Mouse (Mus musculus) E14TG2a.4 (cell line): ENCODE data around the gene Dhx15.

Experiments
- H3K27me3 ChIP-seq: 2 replicates; pipeline ENCODE4 v1.6.1; 2014; ENCODE audit warnings: low read length, control low read depth; ENCODE audit not compliant: insufficient read depth
- H3K36me3 ChIP-seq: 2 replicates; pipeline ENCODE4 v1.6.1; 2014; ENCODE audit warnings: low read length, control low read depth; ENCODE audit not compliant: insufficient read depth
- H3K4me1 ChIP-seq: replicated peaks from 2 replicates; pipeline ENCODE4 v1.6.1; 2014; ENCODE audit warnings: low read depth, low read length, control low read depth
- H3K4me3 ChIP-seq: replicated peaks from 2 replicates; pipeline ENCODE4 v1.5.1; 2014; ENCODE audit warnings: mild to moderate bottlenecking, low read length
- H3K9me3 ChIP-seq: 2 replicates; pipeline ENCODE4 v1.6.1; 2014; ENCODE audit warnings: low read length, control low read depth
- CTCF ChIP-seq: conservative IDR thresholded peaks from 2 replicates; pipeline ENCODE4 v1.5.1; 2014; ENCODE audit warnings: low read length
- NANOG ChIP-seq: IDR thresholded peaks from 2 replicates; pipeline ENCODE4 v1.6.1; 2014; ENCODE audit warnings: borderline replicate concordance, low read length, mixed read lengths
- POU5F1 ChIP-seq: IDR thresholded peaks from 2 replicates; pipeline ENCODE4 v1.6.1; 2014; ENCODE audit warnings: low read length, borderline replicate concordance

The Dhx15 gene

GRCm38 (mm10) chr5:52119192-52119591, 71.1 kb downstream of the Dhx15 start:
- H3K4me1 ChIP-seq = peaks cover 16% of the 10 kb centered on the region
- H3K36me3 ChIP-seq = no peaks in the 10 kb centered on the region
- H3K4me3 ChIP-seq = no peak overlapping the region
- peaks cover 40% of the 10 kb centered on the region for H3K27me3 ChIP-seq
- no peak for TF ChIP-seq POU5F1
- peak; percentile 11; the same call in 1 of the 2 replicates for TF ChIP-seq CTCF
- H3K9me3 ChIP-seq = no peaks in the 10 kb centered on the region

- Histone ChIP-seq H3K27me3 (peaks cover 54% of the 10 kb centered on the region), H3K9me3 (no peaks in the 10 kb centered on the region), H3K4me1 (peaks cover 19% of the 10 kb centered on the region), H3K36me3 (no peaks in the 10 kb centered on the region), H3K4me3 (no peak overlapping the region)
- TF ChIP-seq NANOG = no peak
- TF ChIP-seq CTCF = no peak
- TF ChIP-seq POU5F1 = no peak
Measured at GRCm38 (mm10) chr5:52117829-52118228, 72.5 kb downstream of the Dhx15 start.

- peak overlapping the region; percentile 83 for H3K4me3 ChIP-seq
- H3K9me3 ChIP-seq = no peaks in the 10 kb centered on the region
- H3K36me3 ChIP-seq = no peaks in the 10 kb centered on the region
- H3K4me1 ChIP-seq = peaks cover 28% of the 10 kb centered on the region
- H3K27me3 ChIP-seq = peaks cover 66% of the 10 kb centered on the region
- no peak for TF ChIP-seq NANOG
- no peak for TF ChIP-seq CTCF
- TF ChIP-seq POU5F1 = no peak
Measured at GRCm38 (mm10) chr5:52116404-52116803, 73.9 kb downstream of the Dhx15 start.

- Histone ChIP-seq H3K36me3 (no peaks in the 10 kb centered on the region), H3K4me1 (peaks cover 28% of the 10 kb centered on the region), H3K9me3 (no peaks in the 10 kb centered on the region), H3K27me3 (peaks cover 71% of the 10 kb centered on the region), H3K4me3 (peak overlapping the region; percentile 83)
- TF ChIP-seq NANOG = no peak
- TF ChIP-seq CTCF = peak; percentile 55
- no peak for TF ChIP-seq POU5F1
Measured at GRCm38 (mm10) chr5:52115821-52116317, 74.4 kb downstream of the Dhx15 start.

DNA sequence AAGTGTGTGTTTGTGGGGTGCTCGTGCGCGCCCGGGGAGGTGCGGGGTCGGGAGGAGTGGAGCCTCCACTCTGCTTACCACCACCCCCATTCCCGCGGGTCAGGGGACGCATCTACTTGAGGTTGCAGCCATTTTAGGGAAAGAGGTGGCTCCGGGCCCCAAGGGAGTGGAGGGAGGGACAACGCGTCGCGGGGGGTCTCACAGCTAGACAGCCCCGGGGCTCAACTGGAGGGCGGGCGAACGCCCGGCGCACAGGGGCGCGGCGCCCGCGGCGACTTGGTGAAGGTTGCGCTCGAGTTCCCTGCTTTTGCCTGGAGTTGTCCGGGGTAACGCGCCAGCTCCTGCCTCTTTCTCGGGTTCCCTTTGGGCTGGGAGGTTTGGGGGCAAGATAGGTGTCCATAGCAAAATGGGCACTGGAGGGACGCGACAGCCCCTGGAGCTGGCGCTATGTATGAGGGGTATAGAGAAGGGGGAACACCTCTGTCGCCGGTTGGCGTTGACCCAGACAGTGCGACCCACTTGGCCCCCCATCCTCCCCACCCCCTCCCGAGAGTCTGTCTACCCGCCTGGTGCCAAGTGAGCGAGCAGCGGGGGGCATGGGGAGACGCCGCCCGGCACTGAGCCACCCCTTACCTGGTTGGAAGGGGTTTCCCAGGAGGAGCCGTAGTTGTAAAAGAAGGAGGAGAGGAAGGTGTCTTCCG, 75.4 kb downstream of the Dhx15 start:
- Histone ChIP-seq H3K27me3 (peaks cover 80% of the 10 kb centered on the region), H3K4me1 (peaks cover 28% of the 10 kb centered on the region), H3K9me3 (no peaks in the 10 kb centered on the region), H3K4me3 (peak overlapping the region; percentile 83), H3K36me3 (no peaks in the 10 kb centered on the region)
- TF ChIP-seq CTCF (no peak), POU5F1 (no peak), NANOG (no peak)

GRCm38 (mm10) chr5:52113851-52114731, 76.2 kb downstream of the Dhx15 start:
- Histone ChIP-seq H3K36me3 (no peaks in the 10 kb centered on the region), H3K4me1 (peaks cover 28% of the 10 kb centered on the region), H3K27me3 (peaks cover 85% of the 10 kb centered on the region), H3K4me3 (peak overlapping the region; percentile 83), H3K9me3 (no peaks in the 10 kb centered on the region)
- no peak for TF ChIP-seq CTCF
- no peak for TF ChIP-seq NANOG
- no peak for TF ChIP-seq POU5F1

DNA sequence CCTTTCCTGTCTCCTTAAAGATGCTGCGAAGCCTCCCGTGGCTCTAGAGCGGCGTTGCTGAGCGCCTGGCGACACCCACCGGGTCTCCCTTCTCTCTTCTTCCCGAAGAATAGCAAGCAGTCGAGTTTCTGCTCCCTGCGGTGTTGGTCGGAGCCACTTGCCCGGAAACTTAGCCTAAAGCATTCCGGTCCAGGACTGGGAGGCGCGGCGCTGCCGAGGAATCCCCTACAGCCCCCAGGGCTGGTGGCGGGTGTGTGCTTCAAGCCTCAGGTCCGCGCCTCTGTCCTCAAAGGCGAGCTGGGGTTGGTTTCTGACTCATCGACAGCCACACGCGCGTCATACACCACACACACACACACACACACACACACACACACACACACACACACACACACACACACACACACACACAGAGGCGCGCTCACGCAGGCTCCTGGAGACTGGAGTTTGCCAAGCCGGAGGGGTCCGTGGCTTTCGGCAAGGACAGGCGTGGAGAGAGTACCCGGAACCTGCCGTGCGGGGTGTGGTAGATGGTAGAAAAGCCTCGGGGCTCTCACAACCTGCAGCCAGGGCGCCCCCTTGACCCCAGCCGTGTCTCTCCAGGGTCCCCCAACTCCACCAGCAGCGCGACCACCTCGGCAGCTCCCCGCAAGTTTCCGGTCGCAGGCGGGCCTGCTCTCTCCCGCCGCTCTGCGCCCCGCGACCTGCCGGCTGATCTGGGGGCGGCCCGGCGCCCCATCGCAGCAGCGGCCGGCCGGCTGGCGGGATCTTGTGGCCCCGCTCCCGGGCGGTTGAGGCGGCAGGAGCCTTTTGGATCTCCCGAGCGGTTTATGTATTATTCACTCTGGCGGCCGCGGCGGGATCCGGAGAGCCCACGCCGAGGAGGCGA, 77.1 kb downstream of the Dhx15 start:
- Histone ChIP-seq H3K27me3 (peaks cover 82% of the 10 kb centered on the region), H3K4me3 (peak overlapping the region; percentile 83), H3K36me3 (no peaks in the 10 kb centered on the region), H3K9me3 (no peaks in the 10 kb centered on the region), H3K4me1 (peaks cover 28% of the 10 kb centered on the region)
- no peak for TF ChIP-seq POU5F1
- TF ChIP-seq CTCF = no peak
- TF ChIP-seq NANOG = no peak
